Mouse (Mus musculus) right cerebral cortex, postnatal 25 days (tissue): ENCODE measurements around the gene Gpr155.

Experiments used
- DNase-seq: peaks from one replicate; pipeline ENCODE4 v3.0.0; 2022

Gpr155 gene

GRCm38 (mm10) chr2:73317426-73317825, 68.9 kb downstream of the Gpr155 start:
- DNase-seq = no peak

GRCm38 (mm10) chr2:73314311-73314710, 72.1 kb downstream of the Gpr155 start:
- DNase-seq = no peak

- DNase-seq = peak; percentile 24
Measured at GRCm38 (mm10) chr2:73313117-73313501, 73.3 kb downstream of the Gpr155 start.

- peak; percentile 93 for DNase-seq
Measured at GRCm38 (mm10) chr2:73312152-73313116, 73.9 kb downstream of the Gpr155 start, which contains the start of the genes Scrn3 and Cir1. Scrn3 (plus strand) TSS chr2:73312601. Cir1 (minus strand) TSS chr2:73312701.

GRCm38 (mm10) chr2:73306006-73306405, 80.4 kb downstream of the Gpr155 start:
- no peak for DNase-seq

- DNase-seq = no peak
Measured at GRCm38 (mm10) chr2:73304506-73304905, 81.9 kb downstream of the Gpr155 start.

- DNase-seq = no peak
Measured at GRCm38 (mm10) chr2:73302722-73303121, 83.7 kb downstream of the Gpr155 start.

- no peak for DNase-seq
Measured at GRCm38 (mm10) chr2:73301979-73302378, 84.4 kb downstream of the Gpr155 start.

- no peak for DNase-seq
Measured at GRCm38 (mm10) chr2:73298841-73299240, 87.5 kb downstream of the Gpr155 start.

- DNase-seq = no peak
Measured at GRCm38 (mm10) chr2:73298154-73298553, 88.2 kb downstream of the Gpr155 start.

GRCm38 (mm10) chr2:73295023-73295422, 91.3 kb downstream of the Gpr155 start:
- DNase-seq = no peak
